Mouse (Mus musculus) leukemia stem cell, adult 10-12 weeks (primary cell): ENCODE results near the gene Stat2. TPM values are rescaled to one million over a fixed set of nuclear protein-coding genes. Genes with fewer than 3 reads are reported as not detected.

Experiments used
- polyA plus RNA-seq: library from polyadenylated mRNA; stranded (reverse); fragments of >175 nt; gene quantifications from 2 replicates; pipeline ENCODE4 v1.2.3, GENCODE M21; 2012; ENCODE audit warnings: low replicate concordance

Gene Stat2
- polyA plus RNA-seq: 26.1 and 38.2 TPM in 2 replicates

DNA sequence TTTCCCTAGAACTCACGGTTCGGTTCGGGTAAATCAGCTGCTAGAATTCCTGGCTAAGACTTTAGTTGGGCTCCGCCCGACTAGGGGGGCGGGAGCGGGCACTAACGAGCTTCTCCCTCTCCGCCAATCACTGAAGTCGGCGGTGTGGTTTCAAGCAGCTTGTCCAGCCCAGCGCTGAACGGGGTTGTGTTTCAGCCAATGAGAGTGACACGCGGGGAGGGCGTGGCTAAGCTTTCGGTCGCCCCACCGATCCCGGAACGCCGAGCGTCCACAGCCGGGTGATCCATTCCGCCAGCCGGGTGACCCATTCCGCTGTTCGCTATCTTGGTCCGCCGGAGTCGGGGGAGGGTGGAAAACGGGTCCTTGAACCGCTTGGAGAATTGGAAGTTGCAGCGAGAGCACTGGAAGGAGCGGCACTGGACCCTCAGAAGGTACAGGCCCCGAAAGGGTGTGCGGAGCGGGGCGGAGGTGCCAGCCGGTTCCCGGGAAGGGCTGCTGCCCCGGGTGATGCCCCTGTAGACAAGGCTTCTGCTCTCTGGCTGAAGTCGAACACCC is at the start of gene Stat2:
Gene Stat2 (plus strand): TSS at position 273 of the 555 bp plus-strand sequence.

DNA sequence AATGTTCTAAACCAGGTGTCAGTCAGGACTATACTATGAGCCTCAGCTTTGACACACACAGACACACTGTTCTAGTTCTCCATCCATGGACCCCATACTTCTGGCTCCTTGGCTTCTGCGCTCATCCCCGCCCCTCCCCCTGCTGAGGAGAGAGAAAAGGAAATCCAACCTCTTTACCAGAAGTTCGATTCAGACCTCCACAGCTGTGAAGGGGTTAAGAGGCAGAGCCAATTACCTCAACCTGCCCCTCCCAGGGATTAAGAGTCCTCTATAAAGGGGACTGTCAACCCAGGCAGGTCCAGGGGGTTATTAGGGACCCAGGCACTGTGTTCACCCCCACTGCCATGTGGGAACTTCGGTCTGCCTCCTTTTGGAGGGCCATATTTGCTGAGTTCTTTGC is 44.8 kb upstream of the Stat2 start, which contains the start of gene Mip:
Gene Mip (plus strand): TSS at position 301 of the 400 bp plus-strand sequence.

DNA sequence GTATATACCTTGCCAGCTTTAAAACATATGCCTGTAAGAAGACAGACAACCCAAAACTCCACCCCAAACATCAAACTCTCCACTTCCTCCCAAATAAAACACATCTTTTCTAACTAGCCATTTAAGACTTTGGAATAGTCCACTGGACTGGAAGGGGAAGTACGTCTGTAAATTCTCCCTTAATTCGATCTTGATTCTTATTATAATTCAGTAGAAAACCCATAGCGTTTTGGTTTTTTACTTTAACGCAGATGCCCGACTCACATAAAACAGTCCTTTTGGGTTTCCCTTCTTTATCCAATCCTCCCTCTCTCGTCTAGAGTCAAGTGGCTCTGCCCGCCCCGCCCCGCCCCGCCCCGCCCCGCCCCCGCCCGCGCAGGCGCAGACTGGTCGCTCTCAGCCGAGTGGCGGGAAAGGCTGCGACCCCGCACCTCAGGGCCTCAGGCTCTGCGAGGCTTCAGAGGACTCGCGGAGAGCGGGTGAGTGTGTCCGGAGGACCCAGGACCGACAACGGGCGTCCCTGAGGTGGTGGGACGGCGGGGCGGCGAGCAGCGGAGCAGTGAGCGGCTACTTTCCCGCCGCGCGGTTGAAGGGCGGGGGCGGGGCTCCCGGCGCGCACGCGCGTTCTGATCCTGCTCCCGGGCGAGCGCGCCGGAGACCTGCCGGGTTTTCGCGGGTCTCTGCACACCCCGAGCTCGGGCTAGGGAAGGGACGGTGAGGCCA is 38.5 kb upstream of the Stat2 start, which contains the start of gene Timeless:
Gene Timeless (plus strand): TSS at position 369 of the 723 bp plus-strand sequence.

DNA sequence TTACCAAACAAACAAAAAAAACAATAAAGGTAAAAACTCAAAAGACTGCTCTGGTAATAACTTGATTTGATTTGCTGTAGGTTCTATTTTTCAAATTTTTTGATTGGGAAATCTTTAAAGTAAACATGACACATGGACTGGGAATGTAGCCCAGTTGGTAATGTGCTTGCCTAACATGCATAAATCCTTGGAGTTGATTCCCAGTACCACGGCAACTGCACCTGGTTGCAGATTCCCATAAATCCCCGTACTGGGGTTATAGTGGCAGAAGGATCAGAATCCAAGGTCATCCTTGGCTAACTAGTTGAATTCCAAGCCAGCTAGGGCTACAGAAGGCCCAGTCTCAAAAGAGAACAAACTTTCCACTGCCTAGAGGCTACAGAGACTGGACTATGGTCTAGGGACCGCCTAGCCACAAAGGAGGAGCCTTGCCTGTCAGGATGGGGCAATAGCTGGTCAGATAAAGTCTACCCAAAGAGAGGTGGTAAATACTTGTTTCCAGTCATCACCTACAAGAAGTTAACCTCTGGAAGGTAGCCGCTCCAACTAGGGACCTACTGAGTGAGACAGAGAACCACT is 16.6 kb upstream of the Stat2 start, which contains the start of gene Apon:
Gene Apon (plus strand): TSS at position 420 of the 579 bp plus-strand sequence.

DNA sequence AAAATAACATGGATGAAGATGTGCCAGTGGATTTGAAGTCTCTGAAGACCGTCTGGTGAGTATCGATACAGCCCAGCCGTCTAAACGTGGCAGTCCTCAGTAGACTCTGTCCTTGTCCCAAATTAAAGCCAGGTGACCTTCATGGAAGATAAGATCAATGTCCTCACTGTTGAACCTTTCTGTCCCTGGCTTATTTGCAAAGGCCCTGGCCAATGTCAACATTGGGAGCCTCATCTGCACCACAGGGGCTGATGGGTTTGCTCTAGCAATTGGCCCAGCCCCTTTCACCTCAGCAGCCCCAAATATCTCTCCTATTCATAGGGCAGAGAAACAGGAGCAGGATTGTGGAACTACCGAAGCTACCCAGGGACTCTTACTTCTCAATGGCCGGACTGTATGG is 2.0 kb upstream of the Stat2 start, which contains the start of gene Apof:
Gene Apof (plus strand): TSS at position 301 of the 400 bp plus-strand sequence.

DNA sequence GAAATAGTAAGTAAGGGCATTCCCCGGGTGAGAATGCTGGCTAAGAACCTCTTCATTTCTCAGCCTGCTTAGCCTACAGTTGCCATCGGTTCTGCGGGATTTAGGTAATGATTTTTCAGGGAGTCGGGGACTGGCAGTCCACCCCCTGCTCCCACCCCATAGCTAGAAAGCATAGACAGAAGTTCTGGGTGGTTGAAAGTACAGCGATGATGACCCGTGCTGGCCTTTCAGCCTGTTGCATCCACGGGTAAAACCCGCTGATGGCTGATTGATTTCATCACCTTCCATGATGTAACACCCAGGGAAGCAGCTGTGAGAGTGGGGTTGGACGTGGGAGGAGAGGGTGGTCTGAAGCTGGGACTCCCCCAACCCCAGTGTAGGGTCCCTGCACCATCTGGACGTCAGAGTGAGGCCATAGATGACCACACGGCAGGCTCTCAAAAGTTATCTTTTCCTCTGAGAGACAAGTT is 28.4 kb downstream of the Stat2 start, which contains the start of gene Il23a:
Gene Il23a (minus strand): TSS at position 51 of the 470 bp plus-strand sequence.

DNA sequence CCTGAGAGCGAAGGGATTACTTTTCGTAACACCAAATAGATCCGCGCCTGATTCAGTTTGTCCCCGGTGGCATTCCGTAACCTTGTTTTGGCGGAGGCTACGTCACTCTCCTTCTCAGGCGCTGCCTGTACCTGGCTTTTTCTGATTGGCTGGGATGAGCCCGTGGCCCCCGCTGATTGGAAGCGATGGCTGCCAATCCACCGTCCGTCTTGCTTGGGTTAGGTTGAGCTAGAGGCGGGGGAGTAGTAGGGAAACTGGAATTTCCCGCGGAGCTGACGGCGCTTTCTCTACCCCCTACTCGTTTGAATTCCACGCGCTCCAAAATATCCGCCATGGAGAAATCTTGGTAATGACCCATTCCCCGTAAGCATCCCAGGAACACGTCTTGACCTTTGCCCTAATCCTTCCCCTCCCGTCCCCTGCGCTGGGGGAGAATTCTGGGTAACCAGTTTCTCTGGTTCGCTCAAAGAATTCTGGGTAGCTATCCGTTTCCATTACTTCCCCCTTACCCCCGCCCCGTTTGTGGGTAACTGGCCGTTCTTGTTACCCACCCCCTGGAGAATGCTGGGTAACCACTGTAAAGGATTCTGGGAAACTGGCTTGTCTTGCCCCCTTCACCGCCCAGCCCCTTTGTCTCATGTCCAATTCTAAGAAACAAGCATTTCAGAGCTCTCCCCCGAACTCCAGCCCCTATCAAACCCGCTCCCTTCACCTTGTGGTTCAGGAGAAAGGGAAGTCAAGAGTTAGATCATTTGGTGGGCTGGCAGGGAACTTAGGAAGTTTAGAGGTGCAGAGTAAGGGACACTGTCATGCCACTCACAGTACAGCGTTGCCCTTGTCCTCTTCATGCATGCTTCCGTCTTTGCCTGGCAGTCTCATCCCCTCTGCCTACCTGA is 33.0 kb downstream of the Stat2 start, which contains the start of gene Pan2:
Gene Pan2 (plus strand): TSS at position 210 of the 896 bp plus-strand sequence.

DNA sequence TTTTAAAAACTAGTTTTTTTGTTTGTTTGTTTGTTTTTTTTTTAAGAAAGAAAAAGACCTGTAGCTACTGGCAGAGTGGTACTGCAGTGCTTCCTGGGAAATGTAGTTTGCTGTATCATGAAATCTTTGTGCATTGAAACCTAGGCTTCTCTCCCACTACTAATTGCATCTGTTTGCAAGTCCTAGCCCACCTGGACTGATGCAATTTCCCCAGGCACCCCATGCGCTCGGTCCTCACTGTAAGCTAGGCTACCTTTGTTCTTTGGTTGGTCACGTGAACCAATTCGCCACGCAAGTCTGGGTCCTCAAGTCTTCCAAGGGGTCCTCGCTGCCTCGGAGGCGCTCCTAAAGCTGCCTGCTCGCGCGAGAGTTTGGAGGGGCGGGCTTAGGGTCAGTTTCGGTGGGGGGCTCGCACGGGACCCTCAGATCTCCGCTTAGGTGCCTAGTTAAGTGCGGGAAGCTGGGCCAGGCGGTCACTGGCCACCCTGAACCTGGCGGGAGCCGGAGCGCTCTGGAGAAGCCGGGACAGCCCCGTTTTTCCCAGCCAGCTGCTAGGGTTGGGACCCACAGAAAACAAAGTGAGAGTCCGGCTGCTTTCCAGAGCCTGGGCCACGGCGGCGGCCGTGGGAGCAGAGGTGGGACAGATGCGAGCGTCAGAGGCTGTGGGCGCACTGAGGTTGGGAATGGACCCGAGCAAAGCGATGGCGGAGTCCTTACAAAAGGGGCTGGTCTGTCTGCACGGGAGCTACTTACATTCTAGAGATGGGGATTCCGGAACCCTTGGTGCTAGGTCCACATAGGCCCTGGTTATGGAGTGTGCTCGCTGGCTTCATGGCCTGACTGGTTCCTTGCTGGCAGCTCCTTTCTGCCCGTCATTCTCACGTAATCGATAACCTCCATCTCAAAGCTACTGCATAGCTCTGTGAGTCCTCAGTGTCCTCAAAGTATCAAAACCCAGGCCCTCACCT is 52.1 kb downstream of the Stat2 start, which contains the start of gene Cnpy2:
Gene Cnpy2 (plus strand): TSS at position 319 of the 968 bp plus-strand sequence.

DNA sequence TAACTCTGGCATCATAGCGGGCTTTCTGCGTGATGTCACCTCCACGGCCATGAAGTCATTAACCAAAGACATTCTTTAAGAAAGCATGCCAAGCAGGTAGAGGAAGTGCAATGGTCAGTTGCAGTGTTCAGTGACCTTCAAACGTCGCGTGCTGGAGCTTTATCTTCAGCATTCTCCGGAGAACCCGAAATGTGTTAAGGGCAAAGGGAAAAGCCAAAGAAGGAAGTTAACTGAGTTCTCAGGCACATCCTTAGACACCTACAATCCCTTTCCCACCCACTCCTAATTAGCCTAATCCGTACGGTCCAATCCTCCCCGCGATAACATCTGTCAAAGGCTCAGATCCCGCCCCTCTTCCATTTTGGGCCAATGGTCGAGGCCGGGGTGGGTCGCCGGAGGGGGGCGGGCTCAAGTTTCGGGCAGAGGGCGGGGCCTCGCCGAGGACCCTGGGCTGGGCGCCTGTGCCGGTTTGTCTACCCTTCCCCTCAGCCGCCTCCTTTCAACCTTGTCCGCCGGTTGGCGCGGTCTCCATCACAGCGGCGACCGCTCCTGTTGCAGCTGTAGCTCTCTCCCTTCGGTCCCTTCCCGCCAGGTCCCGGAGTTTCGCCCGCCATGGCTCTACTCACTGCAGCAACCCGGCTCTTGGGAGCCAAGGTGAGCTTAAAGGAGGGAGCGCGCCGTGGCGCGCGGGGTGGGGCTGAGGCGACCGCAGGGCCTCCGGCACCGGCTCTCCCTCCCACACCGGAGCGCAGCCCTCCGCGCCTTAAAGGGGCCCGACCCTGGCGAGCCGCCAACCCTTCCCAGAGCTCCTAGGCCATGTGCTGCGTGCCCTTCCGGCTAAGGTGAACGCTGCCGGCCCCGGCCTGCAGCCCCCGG is 67.2 kb downstream of the Stat2 start, which contains the start of gene Cs:
Gene Cs (plus strand): TSS at position 429 of the 876 bp plus-strand sequence.

Other genes with a start within 250 kb of the Stat2 start
- gene Naca, start 235.0 kb upstream of the Stat2 start, polyA plus RNA-seq: 16.7 and 52.0 TPM in 2 replicates
- gene Ptges3, start 211.6 kb upstream of the Stat2 start, polyA plus RNA-seq: 98.6 and 122 TPM in 2 replicates
- 1,361 and 1,521 TPM in 2 replicates for gene Atp5b, start 187.3 kb upstream of the Stat2 start, polyA plus RNA-seq
- gene Baz2a, start 179.0 kb upstream of the Stat2 start, polyA plus RNA-seq: 9.2 and 28.5 TPM in 2 replicates
- gene Rbms2, start 90.3 kb upstream of the Stat2 start, polyA plus RNA-seq: 6.1 and 6.7 TPM in 2 replicates
- gene Gls2, start 76.1 kb upstream of the Stat2 start, polyA plus RNA-seq: 1.7 and 2.8 TPM in 2 replicates
- 0.39 and 3.8 TPM in 2 replicates for gene Spryd4, start 58.8 kb upstream of the Stat2 start, polyA plus RNA-seq
- gene Mip, start 44.7 kb upstream of the Stat2 start, polyA plus RNA-seq: 0.32 and 0.44 TPM in 2 replicates
- gene Timeless, start 38.5 kb upstream of the Stat2 start, polyA plus RNA-seq: 19.8 and 23.0 TPM in 2 replicates
- 0.13 TPM in 1 of 2 replicates, not detected in the other for gene Apon, start 16.5 kb upstream of the Stat2 start, polyA plus RNA-seq
- gene Apof, start 1.9 kb upstream of the Stat2 start, polyA plus RNA-seq: not detected in 2 replicates
- gene Il23a, start 28.2 kb downstream of the Stat2 start, polyA plus RNA-seq: 0.12 and 0.13 TPM in 2 replicates
- gene Pan2, start 32.8 kb downstream of the Stat2 start, polyA plus RNA-seq: 2.8 and 6.3 TPM in 2 replicates
- 27.5 and 52.4 TPM in 2 replicates for gene Cnpy2, start 51.9 kb downstream of the Stat2 start, polyA plus RNA-seq
- gene Cs, start 67.2 kb downstream of the Stat2 start, polyA plus RNA-seq: 8.6 and 52.3 TPM in 2 replicates
- gene Coq10a, start 98.4 kb downstream of the Stat2 start, polyA plus RNA-seq: 3.6 and 11.6 TPM in 2 replicates
- gene Ankrd52, start 106.6 kb downstream of the Stat2 start, polyA plus RNA-seq: 61.1 and 121 TPM in 2 replicates
- not detected in 2 replicates for gene Slc39a5, start 130.7 kb downstream of the Stat2 start, polyA plus RNA-seq
- 265 and 291 TPM in 2 replicates for gene Nabp2, start 140.9 kb downstream of the Stat2 start, polyA plus RNA-seq
- gene Rnf41, start 141.1 kb downstream of the Stat2 start, polyA plus RNA-seq: 7.7 and 9.3 TPM in 2 replicates
- gene Smarcc2, start 188.7 kb downstream of the Stat2 start, polyA plus RNA-seq: 223 and 234 TPM in 2 replicates
- 27.3 and 134 TPM in 2 replicates for gene Myl6, start 223.6 kb downstream of the Stat2 start, polyA plus RNA-seq
- gene Myl6b, start 228.1 kb downstream of the Stat2 start, polyA plus RNA-seq: 6.8 and 8.3 TPM in 2 replicates